Mouse (Mus musculus): ENCODE measurements around the gene Pptc7. TPM values are rescaled to one million over a fixed set of nuclear protein-coding genes. Genes with fewer than 3 reads are reported as not detected.
"Not testable (repeated sequence)": the region's sequence is repeated elsewhere in the genome, so short reads cannot be mapped to it uniquely, and the experiment has no call there.

The Pptc7 gene
- polyA plus RNA-seq, 1 experiment from 2014 or later, result 7.7 TPM

GRCm38 (mm10) chr5:122310699-122311098, 26.5 kb downstream of the Pptc7 start:
- no peak overlapping the region for H3K4me2 ChIP-seq
- no peaks in the 10 kb centered on the region for H3K27me3 ChIP-seq
- no peak overlapping the region for H3K4me3 ChIP-seq
- no peaks in the 10 kb centered on the region for H3K4me1 ChIP-seq
- no peak for ATAC-seq
- H3K9me3 ChIP-seq (replicated peaks), result no peaks in the 10 kb centered on the region
- WGBS, result 80% methylated on average over 8 of the region's 8 CpGs
- H3K36me3 ChIP-seq (ENCODE audit: poor library complexity, severe bottlenecking), result peaks cover 56% of the 10 kb centered on the region
- H3K27ac ChIP-seq, result no peak overlapping the region
- H3K9ac ChIP-seq, result no peak overlapping the region

DNA sequence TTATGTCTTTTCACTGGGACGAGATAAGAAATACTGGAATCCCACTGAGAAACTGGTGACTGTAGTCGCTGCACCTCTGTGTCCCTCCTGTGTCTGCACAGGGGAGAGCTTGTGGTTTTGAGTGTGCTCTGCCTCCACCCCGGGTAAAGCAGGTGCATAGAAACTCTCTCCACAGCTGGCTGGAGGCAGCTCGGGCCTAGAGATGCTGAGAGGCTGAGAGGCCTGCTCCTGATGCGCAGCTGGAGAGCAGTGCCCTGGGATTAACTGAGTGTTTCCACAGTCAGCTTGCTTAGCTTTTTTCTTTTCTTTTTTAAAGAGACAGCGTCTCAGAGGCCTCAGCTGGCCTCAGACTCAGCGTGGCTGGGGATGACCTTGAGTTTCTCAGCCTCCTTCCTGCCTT, 27.5 kb downstream of the Pptc7 start:
- H3K4me2 ChIP-seq, result no peak overlapping the region
- no peaks in the 10 kb centered on the region for H3K4me1 ChIP-seq
- ATAC-seq, result no peak
- 65% methylated on average over 7 of the region's 7 CpGs for WGBS
- no peaks in the 10 kb centered on the region for H3K27me3 ChIP-seq
- H3K9me3 ChIP-seq (replicated peaks), result no peaks in the 10 kb centered on the region
- no peak overlapping the region for H3K27ac ChIP-seq
- no peak overlapping the region for H3K4me3 ChIP-seq
- H3K9ac ChIP-seq, result no peak overlapping the region
- H3K36me3 ChIP-seq (ENCODE audit: poor library complexity, severe bottlenecking), result peaks cover 58% of the 10 kb centered on the region

DNA sequence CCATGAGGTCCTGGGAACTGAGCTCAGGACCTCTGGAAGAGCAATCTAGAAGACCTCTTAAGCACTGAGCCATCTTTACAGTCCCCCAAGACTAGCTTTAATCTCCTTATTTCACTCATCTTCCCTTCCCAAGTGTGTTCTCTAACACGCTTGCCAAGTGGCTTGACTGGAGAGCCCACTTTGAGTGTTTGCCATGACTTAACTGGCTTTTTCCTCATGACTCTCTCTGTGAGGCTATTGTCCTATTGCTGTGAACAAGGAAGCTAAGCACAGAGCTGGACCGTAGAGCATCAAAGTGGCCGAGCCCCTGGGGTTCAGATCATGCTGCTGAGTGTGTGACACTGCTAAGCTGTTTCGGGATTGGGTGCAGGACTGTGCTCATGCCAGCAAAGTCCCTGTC, 28.2 kb downstream of the Pptc7 start:
- no peak for ATAC-seq
- WGBS, result 89% methylated on average over 4 of the region's 4 CpGs
- H3K36me3 ChIP-seq (ENCODE audit: poor library complexity, severe bottlenecking), result peaks cover 63% of the 10 kb centered on the region

DNA sequence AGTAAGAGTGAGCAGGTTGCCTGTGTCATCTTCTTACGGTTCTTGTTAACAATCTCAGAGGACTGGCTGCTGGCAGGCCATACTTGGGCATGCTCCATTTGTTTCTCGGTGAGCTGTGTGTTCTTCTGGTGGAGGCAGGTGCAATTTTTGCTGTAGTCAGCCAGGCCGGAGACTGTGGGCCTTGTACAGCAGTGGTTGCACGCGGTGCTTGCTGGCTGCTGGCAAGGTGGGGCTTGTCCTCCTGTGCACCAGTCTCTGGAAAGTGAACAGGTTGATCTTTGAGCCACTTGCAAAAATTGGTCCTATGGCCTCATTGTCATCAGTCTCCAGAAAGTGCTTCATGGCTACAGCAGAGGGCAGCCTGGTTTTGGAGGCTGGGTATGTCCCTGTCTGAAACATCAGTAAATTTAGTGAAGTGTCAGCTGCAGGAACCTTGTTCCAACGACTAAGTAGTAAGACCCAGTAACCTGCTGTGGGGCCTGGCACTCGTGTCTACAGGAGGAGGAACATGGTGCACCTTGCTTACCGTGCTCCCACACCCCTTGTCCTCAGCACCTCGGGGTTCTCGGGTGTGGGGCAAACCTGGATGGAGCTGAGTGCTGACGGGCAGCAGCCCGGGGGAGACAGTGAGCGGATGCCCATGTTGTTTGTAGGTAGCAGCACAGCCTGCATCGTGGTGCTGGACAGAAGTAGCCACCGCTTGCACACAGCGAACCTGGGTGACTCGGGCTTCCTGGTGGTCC, 28.9 kb downstream of the Pptc7 start:
- WGBS, result 93% methylated on average over 17 of the region's 17 CpGs
- no peaks in the 10 kb centered on the region for H3K9me3 ChIP-seq (replicated peaks)
- no peaks in the 10 kb centered on the region for H3K4me1 ChIP-seq
- no peak overlapping the region for H3K9ac ChIP-seq
- peaks cover 64% of the 10 kb centered on the region for H3K36me3 ChIP-seq (ENCODE audit: poor library complexity, severe bottlenecking)
- H3K27ac ChIP-seq, result no peak overlapping the region
- no peak for ATAC-seq
- no peak overlapping the region for H3K4me3 ChIP-seq
- H3K27me3 ChIP-seq, result no peaks in the 10 kb centered on the region
- H3K4me2 ChIP-seq, result no peak overlapping the region

More for the DNA sequence above, 28.2 kb downstream of the Pptc7 start:
- Histone ChIP-seq H3K9me3 (replicated peaks) (no peaks in the 10 kb centered on the region), H3K9ac (no peak overlapping the region), H3K27ac (no peak overlapping the region), H3K4me1 (no peaks in the 10 kb centered on the region), H3K4me2 (no peak overlapping the region), H3K4me3 (no peak overlapping the region), H3K27me3 (no peaks in the 10 kb centered on the region)

DNA sequence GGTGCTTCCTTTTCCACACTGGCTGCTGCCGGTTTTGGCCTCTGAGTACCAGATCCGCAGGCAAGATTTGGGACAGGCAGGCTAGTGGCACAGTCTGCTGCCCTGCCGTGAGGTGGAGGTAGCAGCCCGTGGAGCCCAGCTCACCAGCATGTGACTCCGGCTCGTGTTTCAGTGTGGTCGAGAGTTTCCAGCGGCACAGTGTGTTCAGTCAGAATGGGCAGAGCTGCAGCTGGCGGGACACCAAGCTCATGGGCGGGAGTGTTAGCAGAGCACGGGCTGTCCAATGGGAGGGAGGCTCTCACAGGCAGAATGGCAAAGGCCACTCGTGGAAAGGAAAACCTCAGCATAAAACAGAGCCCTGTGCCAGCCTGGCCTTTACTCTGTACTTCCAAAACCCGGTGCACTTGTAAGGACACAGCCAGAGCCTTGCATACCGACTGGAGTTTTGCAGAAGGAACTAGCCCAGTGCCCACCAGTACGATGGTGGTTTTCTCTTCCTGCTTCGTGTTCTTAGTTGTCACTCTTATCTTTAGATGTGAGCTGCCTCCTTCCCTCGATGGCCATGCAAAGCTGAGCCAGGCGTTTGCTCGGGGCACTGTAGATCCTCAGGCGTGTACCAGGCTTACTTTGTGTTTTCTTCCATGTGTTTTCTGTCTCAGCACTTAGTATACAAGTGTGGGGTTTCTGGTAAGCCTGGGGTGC, 31.0 kb downstream of the Pptc7 start:
- Histone ChIP-seq H3K27ac (no peak overlapping the region), H3K4me1 (no peaks in the 10 kb centered on the region), H3K9me3 (replicated peaks) (no peaks in the 10 kb centered on the region), H3K27me3 (no peaks in the 10 kb centered on the region), H3K4me2 (no peak overlapping the region), H3K9ac (no peak overlapping the region), H3K36me3 (ENCODE audit: poor library complexity, severe bottlenecking) (peaks cover 58% of the 10 kb centered on the region), H3K4me3 (no peak overlapping the region)
- 70% methylated on average over 20 of the region's 20 CpGs for WGBS
- ATAC-seq, result peak; percentile 27; the same call in 1 of the 2 replicates

DNA sequence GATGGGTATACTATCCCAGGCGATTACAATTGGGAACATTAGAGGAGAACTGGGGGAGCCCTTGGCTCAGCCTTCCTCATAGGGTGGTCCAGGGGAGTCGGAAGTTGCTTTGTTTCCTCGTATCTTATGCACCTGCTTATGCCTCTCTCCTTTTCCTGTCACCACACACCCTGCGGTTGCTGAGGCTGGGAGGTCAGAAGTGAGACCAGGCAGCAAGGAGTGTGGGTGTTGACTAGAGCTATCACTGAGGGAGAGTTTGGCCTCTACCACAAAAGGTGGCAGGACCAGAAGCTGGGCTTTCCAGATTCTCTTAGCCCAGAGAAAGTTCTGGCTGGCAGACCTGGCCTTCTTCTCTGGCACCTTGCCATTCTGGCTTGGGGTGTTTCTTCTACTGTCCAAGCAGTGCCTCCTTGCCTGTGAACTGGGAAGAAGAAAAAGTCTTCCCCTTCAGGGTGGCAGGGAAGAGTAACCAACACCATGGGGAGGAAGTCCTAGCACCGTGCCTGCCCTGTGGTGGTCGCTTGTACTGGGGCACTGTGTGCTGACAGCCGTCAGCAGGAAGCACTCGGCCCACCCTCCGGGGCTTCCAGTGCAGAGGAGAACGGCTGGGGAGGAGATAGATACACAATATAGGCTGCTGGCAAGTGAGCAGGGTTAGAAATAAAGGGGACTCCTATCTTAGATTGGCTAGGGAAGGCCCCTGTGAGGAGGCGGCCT, 33.3 kb downstream of the Pptc7 start:
- H3K4me3 ChIP-seq, result no peak overlapping the region
- 80% methylated on average over 11 of the region's 11 CpGs for WGBS
- H3K36me3 ChIP-seq (ENCODE audit: poor library complexity, severe bottlenecking), result peaks cover 62% of the 10 kb centered on the region
- ATAC-seq, result no peak
- no peak overlapping the region for H3K4me2 ChIP-seq
- H3K9me3 ChIP-seq (replicated peaks), result no peaks in the 10 kb centered on the region
- H3K9ac ChIP-seq, result no peak overlapping the region
- no peaks in the 10 kb centered on the region for H3K4me1 ChIP-seq
- H3K27ac ChIP-seq, result no peak overlapping the region
- H3K27me3 ChIP-seq, result no peaks in the 10 kb centered on the region

DNA sequence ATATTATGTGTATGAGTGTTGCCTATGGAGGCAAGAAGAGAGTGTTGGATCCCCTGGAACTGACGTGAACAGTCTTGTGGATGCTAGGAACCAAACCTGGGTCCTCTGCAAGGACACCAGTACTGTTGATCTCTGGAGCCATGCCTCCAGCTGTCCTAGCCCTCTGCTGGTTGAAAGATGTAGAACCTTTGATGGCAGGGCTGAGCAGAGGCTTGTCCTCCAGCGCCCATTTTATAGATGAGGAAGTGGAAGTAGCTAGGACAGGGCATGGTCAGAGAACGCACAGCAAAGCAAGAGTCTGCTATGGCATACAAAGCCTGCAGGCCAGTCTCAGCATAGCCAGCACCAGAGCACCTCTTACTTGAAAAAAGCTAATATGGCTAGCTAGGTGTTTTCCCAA, 33.9 kb downstream of the Pptc7 start:
- no peak overlapping the region for H3K27ac ChIP-seq
- no peaks in the 10 kb centered on the region for H3K4me1 ChIP-seq
- no peaks in the 10 kb centered on the region for H3K27me3 ChIP-seq
- ATAC-seq, result no peak
- H3K9ac ChIP-seq, result no peak overlapping the region
- H3K36me3 ChIP-seq (ENCODE audit: poor library complexity, severe bottlenecking), result peaks cover 58% of the 10 kb centered on the region
- H3K4me2 ChIP-seq, result no peak overlapping the region
- no peak overlapping the region for H3K4me3 ChIP-seq
- H3K9me3 ChIP-seq (replicated peaks), result no peaks in the 10 kb centered on the region
- WGBS, result 67% methylated on average over 3 of the region's 3 CpGs

DNA sequence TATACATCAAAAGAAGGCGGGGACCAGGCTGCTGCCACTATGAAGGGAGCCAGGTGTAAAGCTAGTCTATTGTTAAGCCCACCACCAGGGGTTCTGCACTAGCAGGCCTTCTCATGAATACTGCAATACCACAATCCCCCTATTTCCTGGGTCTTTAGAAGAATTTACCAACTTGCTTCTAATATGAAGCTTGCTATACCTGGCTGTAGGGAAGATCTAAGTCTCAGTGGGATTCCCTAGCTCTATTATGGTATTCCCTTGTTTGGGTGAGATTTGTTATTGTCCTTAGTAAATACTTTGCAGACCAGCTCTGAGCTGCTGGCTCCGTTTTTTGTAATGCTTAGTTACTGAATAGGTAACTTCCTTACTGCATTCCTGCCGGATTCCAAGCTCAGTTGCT, 34.8 kb downstream of the Pptc7 start:
- H3K9ac ChIP-seq; H3K9me3 ChIP-seq (replicated peaks); H3K27me3 ChIP-seq; H3K4me2 ChIP-seq; H3K27ac ChIP-seq; H3K4me1 ChIP-seq; ATAC-seq; H3K4me3 ChIP-seq: not testable (repeated sequence)
- 64% methylated on average over 3 of the region's 3 CpGs for WGBS
- H3K36me3 ChIP-seq (ENCODE audit: poor library complexity, severe bottlenecking), result peaks cover 51% of the 10 kb centered on the region

DNA sequence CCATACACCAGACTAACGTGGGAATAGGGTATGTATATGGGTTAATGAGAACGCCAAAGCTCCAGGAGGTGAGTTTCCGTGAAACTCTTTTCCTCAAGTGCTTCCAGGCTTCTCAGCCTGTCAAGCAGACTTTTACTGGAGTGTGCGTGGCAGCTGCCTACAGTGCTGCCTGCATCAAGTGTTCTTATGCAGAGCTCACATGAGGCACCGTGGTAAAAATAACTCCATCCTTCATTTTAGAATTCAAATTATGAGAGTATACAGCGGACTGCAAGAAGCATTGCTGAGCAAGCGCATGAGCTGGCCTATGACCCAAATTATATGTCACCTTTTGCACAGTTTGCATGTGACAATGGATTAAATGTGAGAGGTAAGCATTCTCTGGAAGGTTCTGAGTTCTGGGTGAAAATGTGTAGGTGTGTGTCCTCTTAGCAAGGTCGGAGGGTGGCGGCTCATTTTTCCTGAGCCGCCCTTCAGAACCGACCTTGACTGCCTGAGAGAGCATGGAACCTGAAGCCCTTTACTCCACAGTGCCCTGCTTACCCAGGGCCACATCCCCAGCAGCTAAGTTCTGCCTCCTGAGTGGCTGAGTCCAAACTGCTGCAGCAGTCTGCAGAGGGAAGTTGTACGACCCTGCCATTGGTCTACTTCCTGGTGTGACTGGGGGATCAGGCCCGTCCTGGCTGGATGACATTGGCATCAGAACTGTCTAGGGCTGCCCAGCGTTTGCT, 35.5 kb downstream of the Pptc7 start:
- no peaks in the 10 kb centered on the region for H3K9me3 ChIP-seq (replicated peaks)
- no peak overlapping the region for H3K4me3 ChIP-seq
- no peak overlapping the region for H3K9ac ChIP-seq
- H3K36me3 ChIP-seq (ENCODE audit: poor library complexity, severe bottlenecking), result peaks cover 53% of the 10 kb centered on the region
- no peak overlapping the region for H3K4me2 ChIP-seq
- H3K4me1 ChIP-seq, result no peaks in the 10 kb centered on the region
- no peak for ATAC-seq
- no peaks in the 10 kb centered on the region for H3K27me3 ChIP-seq
- H3K27ac ChIP-seq, result no peak overlapping the region
- 81% methylated on average over 14 of the region's 14 CpGs for WGBS

DNA sequence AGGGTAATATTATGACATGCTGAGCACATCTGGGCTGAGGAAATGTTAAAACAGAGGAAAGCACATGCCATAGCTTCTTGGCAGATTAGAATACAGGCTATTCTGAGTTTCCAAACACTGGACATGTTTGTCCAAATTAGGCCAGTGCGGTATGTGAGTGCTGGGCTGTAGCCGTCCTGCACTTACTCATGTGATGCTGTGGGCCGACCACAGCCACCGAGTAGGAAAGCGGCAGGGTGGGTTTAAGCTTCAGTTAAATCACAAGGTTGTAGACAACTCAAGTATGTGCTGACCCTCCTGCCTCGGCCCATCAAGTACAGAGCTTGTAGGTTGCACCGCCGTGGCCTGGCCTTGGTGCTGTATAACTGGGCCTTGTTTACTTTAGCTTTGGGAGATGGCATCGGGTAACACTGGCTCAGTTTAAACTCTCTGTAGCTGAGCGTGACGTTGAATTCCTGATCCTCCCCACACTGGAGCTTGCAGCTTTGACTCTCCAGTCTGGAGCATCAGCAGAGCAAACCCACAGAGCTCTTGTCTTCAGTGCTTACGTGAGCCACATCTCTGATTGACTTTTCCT, 36.1 kb downstream of the Pptc7 start:
- ATAC-seq, result no peak
- no peak overlapping the region for H3K4me2 ChIP-seq
- no peaks in the 10 kb centered on the region for H3K4me1 ChIP-seq
- peaks cover 55% of the 10 kb centered on the region for H3K36me3 ChIP-seq (ENCODE audit: poor library complexity, severe bottlenecking)
- no peak overlapping the region for H3K4me3 ChIP-seq
- H3K9ac ChIP-seq, result no peak overlapping the region
- H3K9me3 ChIP-seq (replicated peaks), result no peaks in the 10 kb centered on the region
- no peaks in the 10 kb centered on the region for H3K27me3 ChIP-seq
- 88% methylated on average over 12 of the region's 12 CpGs for WGBS
- no peak overlapping the region for H3K27ac ChIP-seq

- no peak for ATAC-seq
- Histone ChIP-seq H3K9me3 (replicated peaks) (no peaks in the 10 kb centered on the region), H3K9ac (no peak overlapping the region), H3K27me3 (no peaks in the 10 kb centered on the region), H3K4me2 (no peak overlapping the region), H3K4me1 (no peaks in the 10 kb centered on the region), H3K4me3 (no peak overlapping the region), H3K36me3 (ENCODE audit: poor library complexity, severe bottlenecking) (peaks cover 62% of the 10 kb centered on the region), H3K27ac (no peak overlapping the region)
- 59% methylated on average over 8 of the region's 8 CpGs for WGBS
Measured at GRCm38 (mm10) chr5:122323523-122323922, 39.4 kb downstream of the Pptc7 start.

Measured in forebrain, embryonic 13.5 days (tissue).